Comparison of ENCODE assay signal across 14 mouse cellular contexts in genomic region chr13:60170898-60171715, GRCm38 (mm10). TPM values are rescaled to one million over a fixed set of nuclear protein-coding genes. Genes with fewer than 3 reads are reported as not detected.
DNase-seq lines count a peak whose midpoint lies in the region; ATAC-seq lines count a peak whose summit lies in the region.
"Had no signal": no experiment of that assay in that cellular context is flagged by ENCODE, and none has a peak within 500 bp of the region (broad histone marks: within the 10 kb centered on the region; RNA-seq: fewer than 3 reads in every experiment).

No protein-coding gene starts in this region.

- H3K36me3 ChIP-seq in midbrain, embryonic 10.5 days = peaks cover 7% of the 10 kb centered on the region; the same call in 1 of the 2 replicates
- no peaks in the 10 kb centered on the region for H3K36me3 ChIP-seq in midbrain, embryonic 16.5 days (ENCODE audit: control insufficient read depth, insufficient read depth, low read length)
- peaks cover 12% of the 10 kb centered on the region for H3K36me3 ChIP-seq in limb, embryonic 10.5 days
- H3K36me3 ChIP-seq: heart, embryonic 15.5 days; liver, embryonic 13.5 days had no signal

- H3K4me1 ChIP-seq in midbrain, embryonic 10.5 days = peaks cover 58% of the 10 kb centered on the region
- H3K4me1 ChIP-seq in midbrain, embryonic 16.5 days (ENCODE audit: control insufficient read depth, insufficient read depth, low read length) = peaks cover 16% of the 10 kb centered on the region
- peaks cover 37% of the 10 kb centered on the region for H3K4me1 ChIP-seq in limb, embryonic 10.5 days

- H3K9me3 ChIP-seq in midbrain, embryonic 10.5 days (replicated peaks) = 0 out of 2 replicates have a peak, but pooled peaks cover 3% of the 10 kb centered on the region
- H3K9me3 ChIP-seq in midbrain, embryonic 16.5 days (replicated peaks; ENCODE audit: control insufficient read depth, low read length, poor library complexity, severe bottlenecking) = no peaks in the 10 kb centered on the region
- H3K9me3 ChIP-seq in limb, embryonic 10.5 days (replicated peaks) = no peaks in the 10 kb centered on the region
- H3K9me3 ChIP-seq: embryonic facial prominence, embryonic 13.5 days; heart, embryonic 15.5 days; liver, embryonic 13.5 days had no signal

- peak overlapping the region; percentile 32 for H3K4me3 ChIP-seq in midbrain, embryonic 10.5 days
- no peak overlapping the region for H3K4me3 ChIP-seq in midbrain, embryonic 16.5 days (ENCODE audit: low read depth, low read length)
- no peak overlapping the region for H3K4me3 ChIP-seq in limb, embryonic 10.5 days
- H3K4me3 ChIP-seq: embryonic facial prominence, embryonic 13.5 days; heart, embryonic 15.5 days; layer of hippocampus, adult 2 months; left cerebral cortex, adult 2 months; liver, embryonic 13.5 days had no signal

- H3K27ac ChIP-seq in midbrain, embryonic 10.5 days (replicated peaks) = peak overlapping the region; percentile 99
- no peak overlapping the region for H3K27ac ChIP-seq in midbrain, embryonic 16.5 days (ENCODE audit: low read length)
- H3K27ac ChIP-seq in limb, embryonic 10.5 days = peak overlapping the region; percentile 26; the same call in 1 of the 2 replicates
- H3K27ac ChIP-seq: embryonic facial prominence, embryonic 13.5 days; heart, embryonic 15.5 days; layer of hippocampus, adult 2 months; left cerebral cortex, adult 2 months; liver, embryonic 13.5 days had no signal

- peak; percentile 58 for DNase-seq in midbrain, embryonic 10.5 days (ENCODE audit: low spot score)
- peak; percentile 69 for DNase-seq in embryo, embryonic 11 days
- no peak for DNase-seq in limb, embryonic 10.5 days (ENCODE audit: low spot score)
- peak; percentile 76 for DNase-seq in retina, postnatal 1 day
- no peak for DNase-seq in right cerebral cortex, adult 18-20 months
- no peak for DNase-seq in urinary bladder, postnatal 10 days (ENCODE audit: low spot score)
- DNase-seq: cerebellum, adult 11-12 months; liver, embryonic 13.5 days had no signal

- ATAC-seq in midbrain, embryonic 16.5 days = no peak
- ATAC-seq: lung, postnatal 0 days had no signal

- H3K4me2 ChIP-seq in midbrain, embryonic 16.5 days (ENCODE audit: low read length) = no peak overlapping the region
- H3K4me2 ChIP-seq: embryonic facial prominence, embryonic 13.5 days; heart, embryonic 15.5 days; liver, embryonic 13.5 days had no signal

- H3K27me3 ChIP-seq in midbrain, embryonic 10.5 days (ENCODE audit: low read depth, poor library complexity, severe bottlenecking) = peaks cover 63% of the 10 kb centered on the region
- peaks cover 5% of the 10 kb centered on the region for H3K27me3 ChIP-seq in midbrain, embryonic 16.5 days (ENCODE audit: control insufficient read depth, insufficient read depth, low read depth, low read length)
- peaks cover 6% of the 10 kb centered on the region; the same call in 1 of the 2 replicates for H3K27me3 ChIP-seq in limb, embryonic 10.5 days (ENCODE audit: low read depth, poor library complexity, severe bottlenecking)
- H3K27me3 ChIP-seq: embryonic facial prominence, embryonic 13.5 days had no signal

- 41% methylated on average over 21 of the region's 21 CpGs for WGBS in midbrain, embryonic 10.5 days
- WGBS in midbrain, embryonic 16.5 days = 21% methylated on average over 21 of the region's 21 CpGs
- WGBS in limb, embryonic 10.5 days = 75% methylated on average over 21 of the region's 21 CpGs

- no peak overlapping the region for H3K9ac ChIP-seq in midbrain, embryonic 16.5 days (ENCODE audit: low read depth, low read length)
- H3K9ac ChIP-seq: embryonic facial prominence, embryonic 13.5 days; heart, embryonic 15.5 days; liver, embryonic 13.5 days had no signal

RNA-seq across cellular contexts. Expression of gene Gas1, which starts 6.1 kb away (rescaled TPM):
- polyA plus RNA-seq in midbrain, embryonic 10.5 days (2016; fragmentation: Nextera tagmentation; extraction: Ambion mirVana) = 49.2 and 49.5 TPM in 2 replicates
- polyA plus RNA-seq in midbrain, embryonic 16.5 days (2015; fragmentation: Nextera tagmentation; extraction: Ambion mirVana) = 9.2 and 10.1 TPM in 2 replicates
- polyA plus RNA-seq in limb, embryonic 10.5 days (2016; fragmentation: Nextera tagmentation; extraction: Ambion mirVana) = 143 and 161 TPM in 2 replicates

Comparison
In these comparisons a context has a peak if more than half of its experiments do, and no peak if none do; other contexts are left out.
1. DNase-seq: peak in midbrain, embryonic 10.5 days (single experiment), embryo, embryonic 11 days (single experiment) and retina, postnatal 1 day (single experiment); none in limb, embryonic 10.5 days (single experiment), right cerebral cortex, adult 18-20 months (single experiment) and urinary bladder, postnatal 10 days (single experiment).